Mouse (Mus musculus) megakaryocyte, embryonic 14.5 days (primary cell): ENCODE measurements around the gene Gm17359. TPM values are rescaled to one million over a fixed set of nuclear protein-coding genes. Genes with fewer than 3 reads are reported as not detected.
A peak's percentile ranks its signal among the peaks of the same experiment; 100 is the strongest.

Source experiments
- H3K27me3 ChIP-seq: replicated peaks from 2 replicates; pipeline ENCODE3; 2012; ENCODE audit warnings: inconsistent platforms
- H3K36me3 ChIP-seq: replicated peaks from 2 replicates; pipeline ENCODE3; 2012; ENCODE audit warnings: low read length, inconsistent platforms, mixed read lengths
- H3K4me1 ChIP-seq: 2 replicates; pipeline ENCODE4 v1.6.1; 2012; ENCODE audit warnings: inconsistent platforms
- H3K4me3 ChIP-seq: replicated peaks from 2 replicates; pipeline ENCODE3; 2012; ENCODE audit warnings: moderate library complexity, mild to moderate bottlenecking, inconsistent platforms
- H3K9me3 ChIP-seq: 2 replicates; pipeline ENCODE4 v1.6.1; 2012; ENCODE audit warnings: inconsistent platforms
- FLI1 ChIP-seq: IDR thresholded peaks from 2 replicates; pipeline ENCODE4 v1.6.1; 2012; ENCODE audit warnings: low read length, inconsistent platforms, mixed read lengths
- GATA1 ChIP-seq: IDR thresholded peaks from 3 replicates; pipeline ENCODE4 v1.6.1; 2012; ENCODE audit warnings: mixed read lengths, low read length, inconsistent platforms, borderline replicate concordance
- polyA plus RNA-seq: library from polyadenylated mRNA; stranded (reverse); fragments of >175 nt; gene quantifications from 2 replicates; pipeline ENCODE4 v1.2.3, GENCODE M21; 2012; ENCODE audit warnings: low replicate concordance; ENCODE audit not compliant: insufficient read depth

Gene Gm17359
- polyA plus RNA-seq, result not detected in 2 replicates

GRCm38 (mm10) chr3:79336044-79336766, at the start of gene Gm17359:
Gene Gm17359 (plus strand): TSS chr3:79336661.
- peaks cover 2% of the 10 kb centered on the region for H3K27me3 ChIP-seq
- TF ChIP-seq FLI1 (no peak), GATA1 (no peak)

GRCm38 (mm10) chr3:79287108-79287576, 49.3 kb upstream of the Gm17359 start:
- H3K9me3 ChIP-seq, result no peaks in the 10 kb centered on the region
- no peaks in the 10 kb centered on the region for H3K27me3 ChIP-seq
- TF ChIP-seq GATA1 (no peak), FLI1 (no peak)
- no peaks in the 10 kb centered on the region for H3K36me3 ChIP-seq
- H3K4me3 ChIP-seq, result peak overlapping the region; percentile 97
- H3K4me1 ChIP-seq, result peaks cover 68% of the 10 kb centered on the region

More at GRCm38 (mm10) chr3:79336044-79336766, at the start of gene Gm17359:
- H3K4me1 ChIP-seq, result peaks cover 8% of the 10 kb centered on the region; the same call in 1 of the 2 replicates
- no peak within 1 kb of the TSS for H3K4me3 ChIP-seq
- no peaks in the 10 kb centered on the region for H3K9me3 ChIP-seq
- H3K36me3 ChIP-seq, result no peaks in the 10 kb centered on the region

GRCm38 (mm10) chr3:79287699-79288458, 48.6 kb upstream of the Gm17359 start:
- TF ChIP-seq GATA1, result no peak
- no peak for TF ChIP-seq FLI1
- Histone ChIP-seq H3K9me3 (no peaks in the 10 kb centered on the region), H3K4me1 (peaks cover 61% of the 10 kb centered on the region), H3K36me3 (no peaks in the 10 kb centered on the region), H3K27me3 (no peaks in the 10 kb centered on the region), H3K4me3 (peak overlapping the region; percentile 97)

DNA sequence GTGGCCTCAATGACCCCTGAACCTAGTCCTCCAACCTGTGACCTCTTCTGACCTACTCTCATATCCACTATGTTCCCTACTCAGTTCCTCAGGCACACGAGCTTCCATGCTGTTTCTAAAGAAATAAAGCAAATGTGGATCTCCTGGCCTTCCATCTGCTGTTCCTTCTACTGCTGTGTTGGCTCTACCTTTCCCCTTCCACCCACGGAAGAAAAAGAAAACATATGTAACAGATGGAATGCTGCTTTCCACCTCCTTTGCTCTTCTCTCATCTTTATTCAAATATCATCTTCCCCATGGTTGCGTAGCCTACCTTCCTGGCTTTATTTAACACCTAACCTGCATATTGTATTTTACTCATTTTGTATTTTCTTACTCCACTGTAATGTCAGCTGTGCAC, 47.4 kb upstream of the Gm17359 start:
- Histone ChIP-seq H3K4me1 (peaks cover 50% of the 10 kb centered on the region), H3K4me3 (no peak overlapping the region), H3K36me3 (no peaks in the 10 kb centered on the region), H3K27me3 (peaks cover 3% of the 10 kb centered on the region), H3K9me3 (no peaks in the 10 kb centered on the region)
- TF ChIP-seq GATA1, result no peak
- TF ChIP-seq FLI1, result no peak

DNA sequence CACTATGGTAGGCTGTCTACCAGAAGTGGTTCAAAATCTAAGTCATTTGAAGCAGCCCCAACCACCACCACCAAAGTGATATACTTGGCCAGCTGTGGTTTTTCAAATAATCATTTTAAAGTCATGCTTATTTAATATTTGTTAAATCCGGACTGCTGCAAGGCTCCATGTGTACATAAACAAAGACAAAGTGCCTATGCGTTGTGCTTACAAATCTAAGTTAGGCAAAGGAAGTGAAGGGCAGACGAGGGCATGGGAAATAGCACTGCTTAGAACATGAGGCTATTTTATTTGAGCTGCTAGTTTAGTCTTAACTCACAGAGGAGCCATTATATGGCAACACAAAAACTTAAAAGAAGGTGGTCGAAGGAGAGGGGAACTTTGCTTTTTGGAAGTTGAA, 43.4 kb upstream of the Gm17359 start:
- Histone ChIP-seq H3K36me3 (no peaks in the 10 kb centered on the region), H3K9me3 (no peaks in the 10 kb centered on the region; the same call in 1 of the 2 replicates), H3K4me1 (peaks cover 28% of the 10 kb centered on the region), H3K27me3 (peaks cover 3% of the 10 kb centered on the region), H3K4me3 (no peak overlapping the region)
- TF ChIP-seq GATA1 (no peak), FLI1 (no peak)

GRCm38 (mm10) chr3:79294701-79295100, 41.8 kb upstream of the Gm17359 start:
- Histone ChIP-seq H3K4me3 (no peak overlapping the region), H3K27me3 (peaks cover 3% of the 10 kb centered on the region)
- TF ChIP-seq GATA1 (no peak), FLI1 (no peak)

DNA sequence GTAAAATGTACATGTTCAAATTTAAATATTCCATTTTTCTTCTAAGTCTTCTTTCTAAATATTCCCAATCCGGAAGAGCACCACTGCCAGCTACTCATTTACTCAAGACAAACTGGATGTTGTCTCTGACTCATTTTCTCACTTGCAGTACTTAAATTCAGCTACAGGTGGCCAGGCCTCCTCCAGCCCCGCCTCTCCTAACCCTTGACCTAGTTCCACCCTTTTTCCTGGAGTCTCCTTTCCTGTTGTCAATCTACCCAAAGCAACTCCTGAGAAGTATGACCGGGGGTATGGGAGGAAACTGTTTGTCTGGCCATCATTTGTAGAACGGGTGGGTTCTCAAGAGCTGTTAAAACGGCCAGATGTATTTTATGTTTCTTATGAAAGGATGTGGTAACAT, 40.4 kb upstream of the Gm17359 start:
- peaks cover 3% of the 10 kb centered on the region for H3K27me3 ChIP-seq
- TF ChIP-seq GATA1, result no peak
- TF ChIP-seq FLI1, result no peak
- H3K9me3 ChIP-seq, result peaks cover 7% of the 10 kb centered on the region
- no peak overlapping the region for H3K4me3 ChIP-seq
- peaks cover 5% of the 10 kb centered on the region; the same call in 1 of the 2 replicates for H3K4me1 ChIP-seq
- H3K36me3 ChIP-seq, result no peaks in the 10 kb centered on the region

More at GRCm38 (mm10) chr3:79294701-79295100, 41.8 kb upstream of the Gm17359 start:
- H3K36me3 ChIP-seq, result no peaks in the 10 kb centered on the region
- H3K4me1 ChIP-seq, result peaks cover 14% of the 10 kb centered on the region
- peaks cover 7% of the 10 kb centered on the region for H3K9me3 ChIP-seq

GRCm38 (mm10) chr3:79296586-79296985, 39.9 kb upstream of the Gm17359 start:
- Histone ChIP-seq H3K27me3 (peaks cover 3% of the 10 kb centered on the region), H3K4me3 (no peak overlapping the region), H3K36me3 (no peaks in the 10 kb centered on the region), H3K4me1 (peaks cover 5% of the 10 kb centered on the region; the same call in 1 of the 2 replicates), H3K9me3 (peaks cover 7% of the 10 kb centered on the region)
- TF ChIP-seq GATA1 (no peak), FLI1 (no peak)

GRCm38 (mm10) chr3:79297281-79297680, 39.2 kb upstream of the Gm17359 start:
- Histone ChIP-seq H3K27me3 (peaks cover 3% of the 10 kb centered on the region), H3K4me1 (peaks cover 5% of the 10 kb centered on the region; the same call in 1 of the 2 replicates), H3K9me3 (peaks cover 7% of the 10 kb centered on the region), H3K36me3 (no peaks in the 10 kb centered on the region), H3K4me3 (no peak overlapping the region)
- TF ChIP-seq FLI1, result no peak
- TF ChIP-seq GATA1, result no peak
